Mouse (Mus musculus): ENCODE results near the gene Kirrel2.
"Not testable (repeated sequence)": the region's sequence is repeated elsewhere in the genome, so short reads cannot be mapped to it uniquely, and the experiment has no call there.

Kirrel2 gene

GRCm38 (mm10) chr7:30457629-30458330, at the start of gene Kirrel2, which contains the start of gene Nphs1:
Gene Kirrel2, minus strand, starts transcription at chr7:30457690.
Gene Nphs1, plus strand, starts transcription at chr7:30458315.
- peak; percentile 75 for DNase-seq (ENCODE audit: low read depth, low spot score)

- not testable (repeated sequence) for DNase-seq (ENCODE audit: low read depth, low spot score)
Measured at GRCm38 (mm10) chr7:30501159-30501558, 43.7 kb upstream of the Kirrel2 start.

- DNase-seq (ENCODE audit: low read depth, low spot score), result not testable (repeated sequence)
Measured at GRCm38 (mm10) chr7:30495506-30496042, 38.1 kb upstream of the Kirrel2 start.

GRCm38 (mm10) chr7:30493401-30493931, 36.0 kb upstream of the Kirrel2 start, which contains the start of gene Prodh2:
Gene Prodh2, plus strand, starts transcription at chr7:30493622.
- no peak for DNase-seq (ENCODE audit: low read depth, low spot score)

- peak; percentile 80 for DNase-seq (ENCODE audit: low read depth, low spot score)
Measured at GRCm38 (mm10) chr7:30492765-30493164, 35.3 kb upstream of the Kirrel2 start.

- no peak for DNase-seq (ENCODE audit: low read depth, low spot score)
Measured at GRCm38 (mm10) chr7:30490957-30491307, 33.4 kb upstream of the Kirrel2 start.

GRCm38 (mm10) chr7:30490251-30490956, 32.9 kb upstream of the Kirrel2 start:
- DNase-seq (ENCODE audit: low read depth, low spot score), result peak; percentile 63

GRCm38 (mm10) chr7:30484250-30484649, 26.8 kb upstream of the Kirrel2 start:
- peak; percentile 79 for DNase-seq (ENCODE audit: low read depth, low spot score)

GRCm38 (mm10) chr7:30477415-30478381, 20.2 kb upstream of the Kirrel2 start:
- DNase-seq (ENCODE audit: low read depth, low spot score), result peak; percentile 60

- DNase-seq (ENCODE audit: low read depth, low spot score), result not testable (repeated sequence)
Measured at GRCm38 (mm10) chr7:30476136-30476535, 18.6 kb upstream of the Kirrel2 start.

- no peak for DNase-seq (ENCODE audit: low read depth, low spot score)
Measured at GRCm38 (mm10) chr7:30474999-30475398, 17.5 kb upstream of the Kirrel2 start.

- peak; percentile 54 for DNase-seq (ENCODE audit: low read depth, low spot score)
Measured at GRCm38 (mm10) chr7:30472411-30472810, 14.9 kb upstream of the Kirrel2 start.

- no peak for DNase-seq (ENCODE audit: low read depth, low spot score)
Measured at GRCm38 (mm10) chr7:30464816-30465300, 7.4 kb upstream of the Kirrel2 start.

GRCm38 (mm10) chr7:30463996-30464395, 6.5 kb upstream of the Kirrel2 start:
- DNase-seq (ENCODE audit: low read depth, low spot score), result no peak

- no peak for DNase-seq (ENCODE audit: low read depth, low spot score)
Measured at GRCm38 (mm10) chr7:30463568-30463967, 6.1 kb upstream of the Kirrel2 start.

- DNase-seq (ENCODE audit: low read depth, low spot score), result no peak
Measured at GRCm38 (mm10) chr7:30459484-30459883, 2.0 kb upstream of the Kirrel2 start.

GRCm38 (mm10) chr7:30456911-30457628, 420 bp downstream of the Kirrel2 start:
- DNase-seq (ENCODE audit: low read depth, low spot score), result no peak

GRCm38 (mm10) chr7:30456487-30456886, 1.0 kb downstream of the Kirrel2 start:
- DNase-seq (ENCODE audit: low read depth, low spot score), result no peak

- no peak for DNase-seq (ENCODE audit: low read depth, low spot score)
Measured at GRCm38 (mm10) chr7:30454259-30454658, 3.2 kb downstream of the Kirrel2 start.

GRCm38 (mm10) chr7:30453766-30454165, 3.7 kb downstream of the Kirrel2 start:
- DNase-seq (ENCODE audit: low read depth, low spot score), result no peak

All from mesoderm, embryonic 11.5 days (tissue).